Mouse (Mus musculus) MEL (cell line): ENCODE measurements around the gene Tshz2.

Experiments
- CTCF ChIP-seq, 3 experiments: IDR thresholded peaks in 2 of 3; conservative IDR thresholded peaks in 1 of 3; 2 replicates each; pipeline ENCODE4 v1.5.1; 2011 to 2012; ENCODE audit warnings: low read length in 3 of 3, low read depth in 2 of 3, mild to moderate bottlenecking in 2 of 3, improper control_type of control experiment in 1 of 3, inconsistent platforms in 1 of 3, mixed read lengths in 1 of 3, moderate library complexity in 1 of 3; ENCODE audit not compliant: control insufficient read depth in 1 of 3, insufficient read depth in 1 of 3, poor library complexity in 1 of 3, severe bottlenecking in 1 of 3
- ELF1 ChIP-seq: IDR thresholded peaks from 2 replicates; pipeline ENCODE4 v1.6.1; 2014; ENCODE audit warnings: low read depth, mild to moderate bottlenecking, inconsistent platforms, low read length, improper control_type of control experiment, moderate library complexity
- EP300 ChIP-seq, 2 experiments: IDR thresholded peaks; 2 replicates each; pipeline ENCODE4 v1.6.1; 2011; ENCODE audit warnings: improper control_type of control experiment in 2 of 2, low read length in 2 of 2, low read depth in 1 of 2, mild to moderate bottlenecking in 1 of 2
- MAX ChIP-seq: IDR thresholded peaks from 2 replicates; pipeline ENCODE4 v1.6.1; 2011; ENCODE audit warnings: low read length, improper control_type of control experiment

GRCm38 (mm10) chr2:170062378-170062777, 429.6 kb downstream of the Tshz2 start:
- no peak for TF ChIP-seq MAX
- TF ChIP-seq EP300 (IDR thresholded peaks at IDR 0.05; ENCODE audit: low read depth in 1 of 2, low read length in 2 of 2): no peak
- TF ChIP-seq ELF1: no peak
- TF ChIP-seq CTCF (IDR thresholded peaks at IDR 0.05 in 2 of 3, conservative IDR thresholded peaks at IDR 0.05 in 1 of 3; ENCODE audit: control insufficient read depth in 1 of 3, insufficient read depth in 1 of 3, low read depth in 2 of 3, low read length in 3 of 3, poor library complexity in 1 of 3, severe bottlenecking in 1 of 3): no peak
